Mouse (Mus musculus) monocyte, adult 5-6 weeks (primary cell): Measurements from ENCODE around the gene Cdk5rap1. TPM values are rescaled to one million over a fixed set of nuclear protein-coding genes. Genes with fewer than 3 reads are reported as not detected.
"Not testable (repeated sequence)": the region's sequence is repeated elsewhere in the genome, so short reads cannot be mapped to it uniquely, and the experiment has no call there.

Experiments used
- ATAC-seq: fragments of 153-309, 156-312 bp; replicated peaks from 2 replicates; pipeline ENCODE4 v1.8.0; 2017; ENCODE audit warnings: mild to moderate bottlenecking; ENCODE audit not compliant: low TSS enrichment, insufficient number of reproducible peaks, severe bottlenecking, poor library complexity, low FRiP score
- total RNA-seq: library from RNA; stranded (forward); fragments of 200-1000, 200-491, 200-594 nt; gene quantifications from 3 replicates; pipeline ENCODE4 v1.2.3, GENCODE M21; 2017

The Cdk5rap1 gene
- total RNA-seq, 1 experiment from 2014 or later: 8.5 TPM

DNA sequence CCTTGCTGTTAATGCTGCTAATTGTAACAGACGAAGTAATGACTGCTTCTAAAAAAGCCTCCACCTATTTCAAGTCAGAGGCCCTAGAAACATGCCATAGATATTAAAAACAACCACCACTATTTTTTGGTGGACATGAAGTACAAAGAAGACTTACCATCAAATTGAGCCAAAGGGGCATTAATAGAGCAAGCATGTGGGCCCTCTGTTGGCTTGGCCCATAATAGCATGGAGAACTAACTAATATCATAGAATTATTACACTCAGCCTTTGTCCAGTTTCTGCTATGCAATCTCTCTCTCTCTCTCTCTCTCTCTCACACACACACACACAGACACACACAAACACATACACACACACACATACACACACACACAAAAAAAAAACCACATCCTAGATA lies 80.0 kb downstream of the Cdk5rap1 start:
- ATAC-seq: no peak

DNA sequence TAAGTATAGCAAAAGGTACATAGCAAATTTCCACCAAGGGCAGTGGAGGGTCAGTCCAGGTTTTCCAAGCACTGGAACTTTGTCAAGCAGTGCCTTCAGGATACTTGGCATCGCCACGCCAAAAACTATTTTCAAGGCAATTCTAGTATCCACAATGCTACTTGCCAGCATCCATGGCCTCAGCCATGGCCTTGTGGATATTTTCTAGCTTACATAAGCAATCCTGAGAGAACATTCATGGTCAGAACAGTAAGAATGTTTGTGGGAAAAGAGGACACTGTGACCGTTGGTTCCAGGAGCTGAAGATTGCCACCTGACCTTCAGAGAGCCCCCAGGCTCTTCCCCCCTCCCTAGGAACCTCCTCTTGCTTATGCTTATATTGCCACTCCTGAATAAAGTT lies 80.9 kb downstream of the Cdk5rap1 start:
- not testable (repeated sequence) for ATAC-seq

Other genes starting within 250 kb of the Cdk5rap1 start
- gene Bpifa3, start 242.7 kb downstream of the Cdk5rap1 start, total RNA-seq: 1.8 TPM in 1 of 3 replicates, not detected in the others
- not detected in 3 replicates for gene Bpifa1, start 230.1 kb downstream of the Cdk5rap1 start, total RNA-seq
- gene Bpifa5, start 210.4 kb downstream of the Cdk5rap1 start, total RNA-seq: not detected in 3 replicates
- gene Bpifb1, start 182.2 kb downstream of the Cdk5rap1 start, total RNA-seq: not detected in 3 replicates
- gene Bpifb5, start 149.3 kb downstream of the Cdk5rap1 start, total RNA-seq: not detected in 3 replicates
- not detected in 3 replicates for gene Bpifb9a, start 115.2 kb downstream of the Cdk5rap1 start, total RNA-seq
- not detected in 3 replicates for gene Bpifb9b, start 65.8 kb downstream of the Cdk5rap1 start, total RNA-seq
- 4.8 to 10.8 TPM (median 4.9 TPM) in 3 replicates for gene Snta1, start 35.1 kb upstream of the Cdk5rap1 start, total RNA-seq
- gene Cbfa2t2, start 63.5 kb upstream of the Cdk5rap1 start, total RNA-seq: 9.8 to 18.5 TPM (median 11.9 TPM) in 3 replicates
- 0.78 TPM in 1 of 3 replicates, not detected in the others for gene 1700003F12Rik, start 174.1 kb upstream of the Cdk5rap1 start, total RNA-seq
- not detected in 3 replicates for gene Actl10, start 178.8 kb upstream of the Cdk5rap1 start, total RNA-seq
- 0.68 TPM in 1 of 3 replicates, not detected in the others for gene Necab3, start 185.9 kb upstream of the Cdk5rap1 start, total RNA-seq
- 0.64 to 3.1 TPM (median 1.8 TPM) in 3 replicates for gene E2f1, start 196.9 kb upstream of the Cdk5rap1 start, total RNA-seq
- gene Pxmp4, start 230.7 kb upstream of the Cdk5rap1 start, total RNA-seq: 7.3 to 10.6 TPM (median 9.6 TPM) in 3 replicates
- 2.5 to 3.2 TPM (median 2.8 TPM) in 3 replicates for gene Zfp341, start 240.3 kb upstream of the Cdk5rap1 start, total RNA-seq
- gene 4930519P11Rik, start 240.4 kb upstream of the Cdk5rap1 start, total RNA-seq: 2.0 TPM in 1 of 3 replicates, not detected in the others